Mouse (Mus musculus): ENCODE measurements around the gene Kmt5b. TPM values are rescaled to one million over a fixed set of nuclear protein-coding genes. Genes with fewer than 3 reads are reported as not detected.

Gene Kmt5b
- polyA plus RNA-seq, 2 experiments from 2014 or later, result 33.1 to 38.4 TPM

DNA sequence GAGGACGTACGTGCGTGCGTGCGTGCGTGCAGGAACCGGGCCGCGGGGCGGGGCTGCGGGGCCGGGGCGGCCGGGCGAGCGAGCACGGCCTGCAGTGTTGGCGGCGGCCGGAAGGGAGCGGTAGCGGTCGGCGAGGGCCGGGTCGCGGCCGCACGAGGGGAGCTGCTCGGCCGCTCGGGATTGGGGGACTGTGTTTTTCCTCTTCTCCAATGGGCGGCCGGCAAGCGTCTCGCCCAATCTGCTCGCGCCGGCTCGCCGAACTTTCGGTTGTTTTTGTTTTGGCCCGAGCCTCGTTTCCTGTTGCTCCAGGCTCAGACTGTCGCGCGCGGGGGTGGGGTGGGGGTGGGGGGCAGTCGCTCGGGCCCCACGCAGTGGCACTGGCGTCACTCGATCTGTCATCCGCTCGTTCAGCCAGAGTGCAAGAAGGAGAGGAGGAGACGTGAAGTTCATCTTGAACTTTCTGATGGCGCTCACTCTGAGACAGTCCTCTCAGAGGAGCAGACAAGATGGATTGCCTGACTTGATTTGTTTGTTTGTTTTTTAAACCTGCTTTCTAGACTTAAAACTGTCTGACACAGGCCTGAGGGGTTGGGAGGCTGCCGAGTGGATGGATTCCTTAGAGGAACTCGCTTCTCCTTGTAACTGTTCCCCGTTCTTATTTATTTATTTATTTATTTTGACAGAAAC lies 1.6 kb downstream of the Kmt5b start:
- peak; percentile 85 for ATAC-seq

DNA sequence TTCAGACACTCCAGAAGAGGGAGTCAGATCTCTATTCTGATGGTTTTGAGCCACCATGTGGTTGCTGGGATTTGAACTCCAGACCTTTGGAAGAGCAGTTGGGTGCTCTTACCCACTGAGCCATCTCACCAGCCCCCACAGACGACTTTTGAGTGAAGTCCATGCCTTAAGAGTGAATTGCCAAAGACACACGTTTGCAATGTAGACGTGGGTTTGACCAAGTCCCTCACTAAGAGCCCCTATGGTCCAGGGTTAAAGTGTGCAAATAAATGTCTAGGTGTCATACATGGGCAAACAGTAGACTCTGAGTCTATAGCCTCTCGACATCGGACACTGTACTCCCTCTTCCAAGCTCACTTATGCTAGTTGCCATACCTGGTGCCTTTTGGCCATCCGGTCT lies 2.3 kb downstream of the Kmt5b start:
- no peak for ATAC-seq

DNA sequence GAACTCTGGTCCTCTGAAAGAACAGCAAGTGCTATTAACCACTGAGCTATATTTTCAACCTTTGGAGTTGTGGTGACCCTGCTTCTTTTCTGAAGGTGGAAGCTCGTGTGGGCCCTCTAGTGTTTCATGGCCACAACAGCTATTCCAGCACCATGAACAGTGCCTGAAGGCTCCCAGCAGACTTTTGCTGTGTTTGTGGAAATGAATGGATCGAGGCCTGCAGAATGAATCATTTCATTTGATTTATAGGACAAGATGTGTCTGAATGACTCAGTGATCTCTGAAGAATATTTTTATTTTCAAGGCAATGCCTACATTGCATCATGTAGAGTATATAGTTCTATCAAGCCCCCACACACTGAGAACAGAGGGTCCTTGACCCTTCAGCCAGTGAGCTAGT lies 6.9 kb downstream of the Kmt5b start:
- peak; percentile 37 for ATAC-seq

DNA sequence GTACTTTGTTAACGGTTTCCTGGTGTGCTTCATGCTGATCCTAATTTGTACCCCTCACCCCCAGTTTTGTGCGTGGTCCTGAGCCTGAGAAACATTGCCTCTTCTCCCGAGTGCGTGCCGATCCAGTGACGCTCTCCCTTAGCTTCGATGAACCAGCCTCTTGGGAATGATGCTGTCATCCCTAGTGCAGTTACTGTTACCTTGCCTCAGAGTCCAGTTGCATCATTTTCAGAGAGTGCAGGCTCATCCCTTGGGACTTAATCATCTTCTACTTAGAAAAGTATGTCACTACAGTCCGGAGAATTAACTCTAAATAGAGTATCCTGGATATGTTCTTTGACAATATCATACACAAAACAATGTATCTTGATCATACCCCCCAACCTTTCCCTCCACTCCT lies 11.5 kb downstream of the Kmt5b start:
- ATAC-seq, result no peak

DNA sequence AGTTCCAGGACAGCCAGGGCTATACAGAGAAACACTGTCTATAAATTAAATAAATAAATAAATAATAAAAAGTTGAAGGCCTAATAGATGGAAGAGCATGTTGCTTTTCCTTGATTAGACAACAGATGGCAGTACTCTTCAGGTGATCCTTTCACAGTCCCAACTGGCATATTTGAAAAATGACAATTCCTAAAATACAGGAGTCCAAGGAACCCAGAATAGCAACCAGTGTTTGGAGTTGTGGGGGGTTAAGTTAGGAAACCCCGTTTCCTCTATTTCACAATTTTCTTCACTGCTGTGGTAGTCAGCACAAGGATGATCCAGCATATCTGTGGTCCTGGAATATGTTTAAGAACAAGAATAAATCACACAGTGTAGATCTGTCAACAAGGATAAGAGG lies 22.9 kb downstream of the Kmt5b start:
- ATAC-seq, result no peak

DNA sequence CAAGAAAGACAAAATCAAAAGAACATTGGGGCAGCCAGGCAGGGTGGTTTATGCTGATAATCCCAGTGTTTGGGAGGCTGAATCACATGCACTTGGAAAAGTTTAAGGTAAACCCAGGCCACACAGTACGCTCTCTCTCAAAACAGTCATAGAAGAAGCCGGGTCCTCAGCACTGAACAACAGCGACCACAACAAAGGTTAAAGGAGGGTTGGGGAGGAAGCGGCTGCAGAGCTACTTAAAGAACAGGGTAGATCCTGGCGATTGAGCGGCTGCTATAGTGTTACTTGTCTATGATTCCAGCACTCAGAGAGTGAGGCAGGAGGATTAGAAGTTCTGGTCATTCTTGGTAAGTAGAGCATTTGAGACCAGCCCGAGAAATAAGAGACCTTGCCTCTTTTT lies 38.3 kb downstream of the Kmt5b start:
- peak; percentile 47 for ATAC-seq

DNA sequence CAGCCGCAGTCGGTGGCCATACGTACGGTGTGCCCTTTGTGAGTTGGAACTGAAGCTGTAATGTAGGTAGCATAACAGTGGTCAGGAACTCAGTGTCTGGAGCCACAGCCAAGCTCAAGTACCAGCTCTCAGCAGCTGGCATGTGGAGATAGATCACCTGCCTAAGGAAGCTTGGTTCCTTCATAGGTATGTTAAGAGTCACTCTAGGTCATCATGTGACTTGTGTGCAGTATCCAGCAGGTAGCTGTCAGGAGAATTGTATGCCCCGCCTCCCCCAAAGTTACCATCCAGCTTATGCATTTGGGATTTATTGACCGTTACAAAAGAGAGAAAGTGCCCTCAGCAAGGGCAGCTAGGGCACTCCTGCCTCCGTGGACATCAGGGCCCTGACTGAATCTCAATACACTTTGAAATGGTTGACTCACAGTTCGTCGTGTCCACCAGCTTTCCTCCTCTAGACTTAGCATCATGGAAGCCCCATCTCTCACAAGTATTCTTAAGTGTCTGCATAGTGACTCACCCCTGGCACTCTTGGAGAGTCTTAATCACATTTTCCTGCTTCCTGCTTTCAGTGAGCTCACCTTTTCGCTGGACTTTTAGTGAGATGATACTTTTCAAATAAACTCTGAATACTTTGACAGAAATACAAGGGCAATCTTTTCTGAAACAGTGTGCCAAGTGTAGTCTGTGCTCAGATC lies 43.5 kb downstream of the Kmt5b start:
- ATAC-seq, result no peak

DNA sequence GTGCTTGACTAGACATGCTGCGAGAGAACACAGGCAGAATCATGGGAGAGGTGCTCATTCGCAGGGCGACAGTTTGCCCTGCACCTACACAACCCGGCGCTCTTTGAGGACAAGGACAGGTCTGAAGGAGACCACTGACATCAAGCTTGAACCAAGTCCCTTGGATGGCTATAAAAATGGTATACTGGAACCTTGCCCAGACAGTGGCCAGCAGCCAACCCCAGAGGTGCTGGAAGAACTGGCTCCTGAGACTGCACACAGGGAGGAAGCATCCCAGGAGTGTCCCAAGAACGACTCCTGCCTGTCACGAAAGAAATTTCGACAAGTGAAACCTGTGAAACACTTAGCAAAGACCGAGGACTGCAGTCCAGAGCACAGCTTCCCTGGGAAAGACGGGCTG lies 47.2 kb downstream of the Kmt5b start:
- ATAC-seq, result no peak

DNA sequence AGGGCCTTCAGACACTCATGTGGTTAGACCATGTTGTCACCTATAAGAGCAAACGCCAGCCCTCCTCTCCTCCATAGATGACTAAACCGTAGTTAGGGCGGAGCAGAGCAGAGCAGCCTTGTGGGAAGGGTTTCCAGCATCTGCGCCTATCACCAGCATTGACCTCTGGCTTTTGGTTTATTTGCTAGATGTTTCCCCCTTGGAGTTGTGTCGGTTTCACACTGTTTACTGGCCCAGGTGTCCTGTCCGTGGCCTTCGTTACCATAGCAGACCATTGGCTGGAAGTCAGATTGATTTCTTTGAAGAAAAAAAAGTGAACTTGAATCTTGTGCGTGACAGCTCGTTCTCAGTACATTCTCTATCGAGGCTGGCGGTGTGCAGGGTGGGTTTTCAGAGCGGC lies 48.6 kb downstream of the Kmt5b start:
- ATAC-seq, result no peak

DNA sequence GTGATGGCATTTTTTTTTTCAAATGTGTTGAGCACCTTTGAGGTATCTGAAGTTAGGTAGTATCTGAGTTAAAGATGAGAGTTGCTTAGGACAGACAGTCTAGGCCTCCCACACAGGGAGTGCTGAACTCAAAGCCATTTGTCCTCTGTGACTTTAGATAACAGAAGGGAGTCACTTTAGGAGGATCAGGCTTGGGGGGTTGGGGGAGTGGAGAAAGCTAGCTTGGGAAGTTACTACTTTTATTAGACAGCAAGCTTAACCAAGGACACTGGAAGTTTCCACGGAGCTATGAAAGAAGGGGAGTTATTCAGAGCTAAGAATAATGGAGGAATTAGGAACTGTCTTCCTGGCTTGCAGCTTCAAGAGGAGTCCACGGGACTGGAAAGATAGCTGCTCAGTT lies 51.9 kb downstream of the Kmt5b start:
- no peak for ATAC-seq

DNA sequence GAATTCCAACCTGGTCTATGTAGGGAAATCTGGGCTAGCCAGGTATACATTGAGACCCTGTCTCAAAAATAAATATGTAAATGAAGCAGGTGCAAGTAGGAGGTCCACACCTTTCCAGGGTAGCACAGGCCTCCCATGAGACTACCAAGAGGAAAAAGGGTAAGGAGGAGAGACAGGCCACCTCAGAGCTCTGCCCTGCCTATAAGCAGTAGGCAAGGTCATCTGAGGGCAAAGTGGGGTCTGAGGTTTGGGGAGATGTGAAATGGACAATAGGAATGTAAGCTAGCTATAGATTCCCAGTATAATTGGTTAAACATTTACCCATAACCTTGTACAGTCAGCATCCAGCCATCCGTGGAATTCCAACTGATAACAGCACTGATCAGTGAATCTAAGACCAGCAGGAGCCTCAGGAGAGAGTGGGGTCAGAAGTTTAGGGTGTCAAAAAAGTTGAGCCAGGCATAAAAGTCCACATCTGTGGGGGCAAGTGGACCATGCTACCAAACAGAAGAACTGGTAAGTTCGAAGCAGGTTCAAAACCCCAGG lies 52.8 kb downstream of the Kmt5b start:
- ATAC-seq, result no peak

DNA sequence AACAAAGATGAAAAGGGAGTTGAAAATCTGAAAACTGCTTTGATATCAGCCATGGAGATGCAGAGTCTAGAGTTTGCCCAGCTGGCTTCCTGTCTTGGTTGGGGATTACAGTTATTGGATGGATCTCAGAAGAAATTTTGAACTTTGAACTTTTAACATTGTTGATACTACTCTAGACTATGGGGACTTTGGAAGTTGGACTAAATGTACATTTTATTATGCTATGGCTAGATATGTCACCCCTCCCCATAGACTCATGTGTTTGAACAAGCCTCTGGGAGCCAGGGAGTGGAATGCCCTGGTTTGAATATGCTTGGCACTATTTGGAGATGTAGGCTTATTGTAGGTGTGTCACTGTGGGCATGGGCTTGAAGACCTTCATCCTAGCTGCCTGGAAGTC lies 57.8 kb downstream of the Kmt5b start:
- no peak for ATAC-seq

DNA sequence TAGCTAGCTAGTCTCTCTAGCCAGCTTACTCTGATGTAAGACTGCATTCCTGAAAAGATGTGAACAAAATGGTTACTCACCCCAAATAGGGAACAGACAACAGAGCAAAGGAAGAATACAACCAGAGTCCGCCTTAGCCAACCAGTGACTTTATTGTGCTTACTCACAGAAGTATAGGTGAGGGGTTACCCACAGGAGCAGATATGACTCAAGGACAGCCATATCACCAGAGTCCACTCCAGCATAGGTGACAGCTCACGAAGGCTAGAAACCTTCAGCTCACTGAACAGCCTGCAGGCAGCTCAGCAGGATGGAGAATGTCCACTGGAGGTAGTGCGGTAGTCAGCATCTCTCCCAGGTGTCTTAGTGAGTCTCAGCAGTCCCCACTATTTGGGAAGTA lies 62.6 kb downstream of the Kmt5b start:
- ATAC-seq, result no peak

DNA sequence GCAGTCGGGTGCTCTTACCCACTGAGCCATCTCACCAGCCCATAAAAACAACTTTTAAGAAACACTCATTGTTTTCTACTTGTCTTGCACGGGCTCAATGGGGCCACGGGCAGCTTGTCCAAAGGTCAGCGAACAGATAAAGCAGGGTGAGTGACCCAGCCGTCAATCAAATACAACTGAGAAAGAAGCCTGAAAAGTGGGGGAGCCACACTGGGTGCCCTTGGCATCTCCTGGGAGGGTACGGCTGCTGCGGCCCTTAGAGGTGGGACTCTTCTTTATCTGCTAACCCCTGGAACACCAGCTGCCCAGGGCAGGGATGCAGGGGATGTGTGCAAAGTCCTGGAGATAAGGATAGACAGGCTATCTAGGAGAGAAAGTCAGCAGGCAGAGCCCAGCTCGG lies 64.5 kb downstream of the Kmt5b start:
- no peak for ATAC-seq

DNA sequence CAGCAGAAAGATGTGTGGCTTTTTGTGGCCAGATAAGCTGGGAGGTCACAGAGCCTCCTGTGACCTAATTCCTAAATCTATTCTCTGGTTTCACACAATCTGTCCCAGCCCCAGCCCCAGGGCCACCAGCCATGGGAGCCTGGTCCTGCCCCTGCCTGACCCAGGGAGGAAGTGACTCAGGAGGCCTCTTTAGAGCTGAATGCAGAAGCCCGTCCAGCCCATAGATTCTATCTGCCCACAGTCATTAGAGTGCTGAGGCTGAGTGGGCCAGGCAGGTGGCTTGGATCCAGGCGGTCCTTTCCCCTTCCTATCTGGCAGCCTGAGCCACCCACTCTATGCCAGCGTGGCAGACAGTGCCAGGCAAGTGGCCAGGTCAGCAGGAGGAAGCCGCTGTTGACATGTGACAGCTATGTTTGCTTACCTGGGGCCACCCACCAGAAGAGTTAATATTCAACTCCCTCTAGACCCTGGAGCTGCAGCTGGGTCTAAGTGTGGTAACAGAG lies 65.7 kb downstream of the Kmt5b start:
- ATAC-seq, result no peak

DNA sequence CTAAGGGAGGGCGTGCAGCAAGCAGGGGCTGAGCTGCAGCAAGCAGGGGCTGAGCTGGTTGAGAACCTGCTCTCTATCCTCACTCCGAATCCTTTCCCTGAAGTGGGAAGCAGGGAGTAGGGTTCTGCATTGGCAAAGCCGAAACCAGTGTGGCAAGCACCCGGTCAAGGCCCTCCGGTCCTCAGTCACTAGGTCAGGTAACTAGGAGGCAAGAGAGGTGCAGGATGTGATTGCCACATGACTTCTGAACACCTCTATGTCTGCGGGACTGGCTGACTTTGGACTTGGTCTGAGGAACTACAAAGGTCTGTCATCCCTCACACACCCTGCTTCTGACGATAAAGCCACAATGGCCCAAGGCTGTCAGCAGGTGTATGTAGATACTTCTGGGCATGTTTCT lies 67.1 kb downstream of the Kmt5b start:
- no peak for ATAC-seq

DNA sequence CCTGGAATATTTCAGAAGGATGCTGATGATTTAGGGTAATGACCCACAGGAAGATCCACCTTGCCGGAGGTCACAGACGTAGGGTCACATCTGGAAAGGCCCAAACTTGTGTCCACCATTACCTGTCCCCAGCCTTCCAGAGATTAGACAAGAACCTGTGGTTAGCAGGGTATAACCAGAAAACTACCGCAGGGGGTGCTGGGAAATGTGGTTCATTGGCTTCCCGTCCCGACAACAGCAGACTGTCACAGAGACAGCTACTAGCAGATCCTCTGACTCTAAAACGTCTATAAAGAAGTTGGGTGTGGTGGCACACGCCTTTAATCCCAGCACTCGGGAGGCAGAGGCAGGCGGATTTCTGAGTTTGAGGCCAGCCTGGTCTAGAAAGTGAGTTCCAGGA lies 69.6 kb downstream of the Kmt5b start:
- no peak for ATAC-seq

DNA sequence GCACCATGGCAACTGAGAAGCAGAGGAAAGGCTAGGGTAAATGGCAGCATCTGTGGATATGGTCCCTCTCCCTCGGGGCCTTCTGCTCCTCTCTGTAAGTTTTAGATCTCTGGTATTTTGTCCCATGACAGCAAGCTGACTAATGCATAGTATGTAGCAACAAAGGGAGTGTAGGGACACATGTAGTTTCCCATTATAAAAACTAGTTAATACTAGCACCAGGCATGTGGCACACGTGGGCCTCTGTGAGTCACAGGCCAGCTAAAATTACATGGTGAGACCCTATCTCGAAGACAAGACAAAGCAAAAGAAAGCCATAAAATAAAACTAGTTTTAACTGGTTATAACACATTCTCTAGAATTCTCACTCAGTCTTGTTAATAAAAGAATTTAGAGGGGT lies 71.7 kb downstream of the Kmt5b start:
- ATAC-seq, result no peak

DNA sequence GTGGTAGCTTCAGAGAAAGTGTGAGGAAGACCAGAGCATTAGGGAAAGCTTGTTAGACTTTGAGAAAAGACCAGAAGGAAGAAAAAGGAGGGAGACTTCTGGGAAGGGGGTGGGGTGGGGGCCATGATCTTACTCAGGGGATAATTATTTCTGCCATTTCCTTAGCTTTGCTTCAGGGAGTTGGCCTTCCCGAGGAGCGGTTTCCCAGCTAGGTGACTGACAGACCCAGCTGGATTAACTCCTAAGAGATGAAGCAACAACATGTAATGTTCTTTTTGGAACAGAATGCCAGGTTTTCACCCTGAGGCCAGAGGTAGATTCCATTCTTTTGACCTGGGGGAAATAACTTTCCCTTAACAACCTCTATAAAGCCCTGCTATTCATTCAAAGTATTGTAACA lies 72.5 kb downstream of the Kmt5b start:
- ATAC-seq, result no peak

DNA sequence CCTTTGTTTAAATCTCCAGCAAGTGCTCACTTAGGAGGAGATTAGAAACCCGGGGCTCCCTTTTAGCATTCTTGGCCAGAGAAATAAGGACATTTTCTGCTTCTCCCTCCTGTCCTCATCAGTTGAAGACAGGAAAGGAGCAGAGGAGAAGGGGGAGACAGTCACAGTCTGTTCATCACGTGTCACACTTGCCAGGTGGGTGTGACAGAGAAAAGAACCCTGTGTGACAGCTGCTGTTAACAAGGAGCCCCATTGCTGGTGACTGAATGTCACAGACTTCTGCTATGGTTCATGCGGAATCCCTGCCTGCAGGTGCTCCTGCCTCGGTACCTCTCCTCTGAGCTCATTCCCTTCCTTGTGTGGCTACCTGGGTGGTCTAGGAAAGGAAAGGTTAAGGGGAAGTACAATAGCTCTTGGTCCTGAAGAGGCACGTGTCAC lies 73.0 kb downstream of the Kmt5b start:
- no peak for ATAC-seq

DNA sequence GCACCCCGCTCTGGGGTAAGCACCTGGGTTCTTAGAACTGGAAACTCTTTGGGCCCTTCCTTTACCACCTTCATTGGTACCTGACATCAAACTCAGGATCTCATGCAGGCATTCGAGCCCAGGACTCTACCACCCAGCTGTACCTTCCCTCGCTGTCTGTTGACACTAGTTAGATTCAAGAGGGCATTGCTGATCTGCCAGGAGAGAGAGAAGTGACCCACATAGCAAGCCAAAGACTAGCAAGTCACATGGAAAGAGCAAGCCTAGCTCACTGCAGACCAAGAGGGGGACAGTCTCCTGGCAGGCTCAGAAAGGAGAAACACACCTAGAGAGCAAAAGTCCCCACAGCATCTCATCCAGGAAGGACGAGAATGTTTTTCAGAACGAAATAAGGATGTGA lies 73.5 kb downstream of the Kmt5b start:
- ATAC-seq, result no peak

DNA sequence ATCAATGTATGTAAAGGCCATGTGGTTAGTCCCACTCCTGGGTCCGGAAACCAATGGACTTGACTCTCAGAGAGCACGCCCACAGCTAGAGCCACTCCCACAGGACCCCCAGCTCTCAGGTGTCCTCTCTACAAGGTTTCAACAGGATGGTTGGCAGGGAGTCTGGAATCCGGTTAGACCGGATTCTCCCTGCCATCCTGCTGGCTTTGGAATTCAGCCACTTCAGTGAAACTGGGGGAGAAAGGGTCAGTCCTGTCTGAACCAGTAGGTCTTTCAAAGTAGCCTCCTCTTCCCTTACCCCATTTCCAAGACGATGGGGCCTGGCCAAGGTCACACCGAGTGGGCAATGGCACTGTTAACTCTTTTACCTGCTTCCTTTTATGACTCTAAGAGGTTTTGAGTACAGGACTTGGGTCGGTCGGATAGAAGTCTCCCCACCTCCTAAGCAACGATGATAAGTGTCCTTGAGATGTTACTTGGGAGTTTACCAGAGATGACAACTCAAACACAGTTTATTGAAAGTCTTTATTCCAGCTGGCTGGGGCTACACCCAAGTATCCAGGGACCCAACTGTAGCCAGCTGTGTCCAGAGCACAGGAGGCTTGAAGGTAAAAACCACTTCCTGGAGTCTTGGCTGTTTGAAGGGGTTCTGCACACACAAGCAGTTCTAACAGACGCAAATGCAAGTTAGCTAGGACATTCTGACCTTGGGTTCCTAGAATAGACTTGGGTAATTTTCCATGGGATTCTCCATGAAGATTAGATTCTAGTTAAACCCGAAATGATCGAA lies 75.3 kb downstream of the Kmt5b start:
- no peak for ATAC-seq

DNA sequence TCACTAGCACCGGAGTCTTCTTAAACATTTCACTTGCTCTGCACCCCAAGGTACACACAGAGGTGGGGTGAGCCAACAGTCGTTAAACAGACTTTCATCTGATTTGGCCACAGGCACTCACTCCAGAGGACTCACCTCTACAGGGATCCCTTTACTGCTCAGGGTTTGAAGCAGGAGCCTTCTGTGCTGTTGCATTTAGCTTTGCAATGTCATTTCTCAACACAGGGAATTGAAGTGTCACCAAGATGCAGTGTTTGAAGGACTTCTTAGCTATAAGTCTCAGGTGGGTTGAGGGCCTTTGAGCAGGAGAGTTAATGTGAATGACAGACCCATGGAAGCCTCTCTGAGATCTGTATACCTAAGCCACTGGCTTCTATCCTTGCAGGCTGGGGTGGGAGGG lies 76.4 kb downstream of the Kmt5b start:
- no peak for ATAC-seq
